Mouse (Mus musculus) monocyte, adult 59 days (primary cell): ENCODE results near the gene Dpp10. TPM values are rescaled to one million over a fixed set of nuclear protein-coding genes. Genes with fewer than 3 reads are reported as not detected.

Experiments used
- total RNA-seq, 2 experiments: library from RNA; stranded (reverse); gene quantifications; one replicate each; pipeline ENCODE4 v1.2.4; 2023

The Dpp10 gene
- total RNA-seq, result not detected

DNA sequence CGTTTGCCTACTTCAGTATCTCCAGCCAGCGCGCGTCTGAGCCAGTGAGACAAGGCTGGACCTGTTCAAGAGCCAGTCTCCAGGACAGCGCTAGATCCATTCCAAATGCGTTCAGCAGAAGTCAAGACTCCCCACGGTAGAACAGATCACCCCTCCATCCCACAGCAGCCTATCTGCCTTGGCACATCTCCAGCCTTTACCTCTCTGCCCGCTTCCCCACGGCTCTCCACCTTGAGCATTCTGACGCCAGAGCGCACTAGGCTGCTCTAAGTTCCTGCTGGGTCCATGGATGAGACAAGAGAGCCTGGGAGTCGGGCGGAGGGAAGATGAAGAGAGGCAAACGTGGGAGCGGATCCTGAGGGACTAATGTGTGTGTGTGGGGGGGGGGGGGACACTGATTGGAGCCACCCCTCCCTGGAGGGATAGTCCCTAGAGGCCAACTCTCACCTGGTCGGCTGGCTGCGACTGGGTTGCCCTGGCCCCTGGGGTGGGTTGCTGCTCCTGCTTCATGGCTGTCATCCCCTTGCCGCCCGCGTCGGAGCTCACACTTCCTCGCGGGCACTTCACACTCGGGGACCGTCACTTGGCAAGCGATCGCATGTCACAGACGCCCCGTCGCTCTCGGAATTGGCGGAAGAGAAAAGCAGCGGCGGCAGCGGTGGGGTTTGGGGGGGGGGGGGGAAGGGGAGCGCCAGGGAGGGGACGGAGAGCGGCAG is at the start of gene Dpp10:
Dpp10 (minus strand) TSS at position 635 of the 716 bp plus-strand sequence.

